Mouse (Mus musculus): ENCODE measurements around the gene Cyp2c55. TPM values are rescaled to one million over a fixed set of nuclear protein-coding genes. Genes with fewer than 3 reads are reported as not detected.

The Cyp2c55 gene
- polyA plus RNA-seq, 1 experiment from 2014 or later = not detected

Small RNAs within 50 kb of the gene (microRNA-seq; reads per million reads assigned to microRNA genes)
- gene Gm23800 = not detected

Other genes with a start within 250 kb of the Cyp2c55 start
- gene Noc3l, start 187.8 kb upstream of the Cyp2c55 start, polyA plus RNA-seq (2015; fragmentation: Nextera tagmentation; extraction: Ambion mirVana) = 4.7 and 4.8 TPM in 2 replicates
- gene Tbc1d12, start 170.4 kb upstream of the Cyp2c55 start, polyA plus RNA-seq (2015; fragmentation: Nextera tagmentation; extraction: Ambion mirVana) = 5.7 and 6.1 TPM in 2 replicates
- gene Hells, start 76.1 kb upstream of the Cyp2c55 start, polyA plus RNA-seq (2015; fragmentation: Nextera tagmentation; extraction: Ambion mirVana) = 6.1 and 9.4 TPM in 2 replicates
- gene Cyp2c65, start 54.0 kb downstream of the Cyp2c55 start, polyA plus RNA-seq (2015; fragmentation: Nextera tagmentation; extraction: Ambion mirVana) = not detected in 2 replicates
- not detected in 2 replicates for gene Cyp2c66, start 106.9 kb downstream of the Cyp2c55 start, polyA plus RNA-seq (2015; fragmentation: Nextera tagmentation; extraction: Ambion mirVana)